Mouse (Mus musculus): Measurements from ENCODE around the gene Esrp2. TPM values are rescaled to one million over a fixed set of nuclear protein-coding genes. Genes with fewer than 3 reads are reported as not detected.

Gene Esrp2
- polyA plus RNA-seq, 1 experiment from 2014 or later, result 9.1 TPM

- Histone ChIP-seq H3K36me3 (ENCODE audit: control insufficient read depth, insufficient read depth, low read length) (peaks cover 7% of the 10 kb centered on the region; the same call in 1 of the 2 replicates), H3K4me3 (ENCODE audit: low read length) (peak overlapping the region; percentile 82), H3K4me1 (ENCODE audit: control insufficient read depth, insufficient read depth, low read length) (peaks cover 6% of the 10 kb centered on the region), H3K4me2 (replicated peaks; ENCODE audit: low read depth, low read length) (peak overlapping the region; percentile 69), H3K27me3 (ENCODE audit: control insufficient read depth, insufficient read depth, low read length) (no peaks in the 10 kb centered on the region), H3K9ac (ENCODE audit: low read depth, low read length) (peak overlapping the region; percentile 78; the same call in 1 of the 2 replicates), H3K9me3 (ENCODE audit: control insufficient read depth, low read length) (no peaks in the 10 kb centered on the region), H3K27ac (ENCODE audit: low read depth, low read length) (no peak overlapping the region)
- no peak for ATAC-seq (ENCODE audit: low FRiP score, low TSS enrichment)
- WGBS, result 79% methylated on average over 9 of the region's 9 CpGs
Observed at GRCm38 (mm10) chr8:106151041-106151440, 14.3 kb upstream of the Esrp2 start.

GRCm38 (mm10) chr8:106150653-106151000 is 13.9 kb upstream of the Esrp2 start:
- no peak for ATAC-seq (ENCODE audit: low FRiP score, low TSS enrichment)
- Histone ChIP-seq H3K27ac (ENCODE audit: low read depth, low read length) (no peak overlapping the region), H3K36me3 (ENCODE audit: control insufficient read depth, insufficient read depth, low read length) (peaks cover 7% of the 10 kb centered on the region; the same call in 1 of the 2 replicates), H3K27me3 (ENCODE audit: control insufficient read depth, insufficient read depth, low read length) (no peaks in the 10 kb centered on the region), H3K4me3 (ENCODE audit: low read length) (peak overlapping the region; percentile 82), H3K4me1 (ENCODE audit: control insufficient read depth, insufficient read depth, low read length) (peaks cover 6% of the 10 kb centered on the region), H3K9me3 (ENCODE audit: control insufficient read depth, low read length) (no peaks in the 10 kb centered on the region), H3K9ac (ENCODE audit: low read depth, low read length) (peak overlapping the region; percentile 78), H3K4me2 (replicated peaks; ENCODE audit: low read depth, low read length) (peak overlapping the region; percentile 69)
- 23% methylated on average over 8 of the region's 8 CpGs for WGBS

GRCm38 (mm10) chr8:106149801-106150652 is 13.3 kb upstream of the Esrp2 start, which contains the start of gene Pla2g15:
TSS of gene Pla2g15 (plus strand) at chr8:106150399.
- WGBS, result under 1% methylated on average over 38 of the region's 38 CpGs
- peaks cover 7% of the 10 kb centered on the region; the same call in 1 of the 2 replicates for H3K36me3 ChIP-seq (ENCODE audit: control insufficient read depth, insufficient read depth, low read length)
- peak within 1 kb of the TSS; percentile 82 for H3K4me3 ChIP-seq (ENCODE audit: low read length)
- H3K9ac ChIP-seq (ENCODE audit: low read depth, low read length), result peak within 1 kb of the TSS; percentile 78
- H3K4me1 ChIP-seq (ENCODE audit: control insufficient read depth, insufficient read depth, low read length), result peaks cover 6% of the 10 kb centered on the region
- H3K27me3 ChIP-seq (ENCODE audit: control insufficient read depth, insufficient read depth, low read length), result no peaks in the 10 kb centered on the region
- H3K9me3 ChIP-seq (ENCODE audit: control insufficient read depth, low read length), result no peaks in the 10 kb centered on the region
- peak within 1 kb of the TSS; percentile 31; the same call in 1 of the 2 replicates for H3K27ac ChIP-seq (ENCODE audit: low read depth, low read length)
- peak; percentile 98 for ATAC-seq (ENCODE audit: low FRiP score, low TSS enrichment)
- peak within 1 kb of the TSS; percentile 69 for H3K4me2 ChIP-seq (replicated peaks; ENCODE audit: low read depth, low read length)

GRCm38 (mm10) chr8:106149025-106149424 is 12.3 kb upstream of the Esrp2 start:
- Histone ChIP-seq H3K36me3 (ENCODE audit: control insufficient read depth, insufficient read depth, low read length) (no peaks in the 10 kb centered on the region), H3K9me3 (ENCODE audit: control insufficient read depth, low read length) (no peaks in the 10 kb centered on the region), H3K27ac (ENCODE audit: low read depth, low read length) (no peak overlapping the region), H3K9ac (ENCODE audit: low read depth, low read length) (no peak overlapping the region), H3K4me2 (replicated peaks; ENCODE audit: low read depth, low read length) (no peak overlapping the region), H3K4me3 (ENCODE audit: low read length) (no peak overlapping the region), H3K4me1 (ENCODE audit: control insufficient read depth, insufficient read depth, low read length) (peaks cover 6% of the 10 kb centered on the region), H3K27me3 (ENCODE audit: control insufficient read depth, insufficient read depth, low read length) (no peaks in the 10 kb centered on the region)
- WGBS, result 90% methylated on average over 6 of the region's 6 CpGs
- ATAC-seq (ENCODE audit: low FRiP score, low TSS enrichment), result no peak

GRCm38 (mm10) chr8:106147868-106148565 is 11.2 kb upstream of the Esrp2 start:
- ATAC-seq (ENCODE audit: low FRiP score, low TSS enrichment), result no peak
- no peak overlapping the region for H3K4me2 ChIP-seq (replicated peaks; ENCODE audit: low read depth, low read length)
- H3K4me1 ChIP-seq (ENCODE audit: control insufficient read depth, insufficient read depth, low read length), result peaks cover 6% of the 10 kb centered on the region
- no peaks in the 10 kb centered on the region for H3K9me3 ChIP-seq (ENCODE audit: control insufficient read depth, low read length)
- no peaks in the 10 kb centered on the region for H3K27me3 ChIP-seq (ENCODE audit: control insufficient read depth, insufficient read depth, low read length)
- H3K4me3 ChIP-seq (ENCODE audit: low read length), result no peak overlapping the region
- no peaks in the 10 kb centered on the region for H3K36me3 ChIP-seq (ENCODE audit: control insufficient read depth, insufficient read depth, low read length)
- no peak overlapping the region for H3K27ac ChIP-seq (ENCODE audit: low read depth, low read length)
- H3K9ac ChIP-seq (ENCODE audit: low read depth, low read length), result no peak overlapping the region
- whole genome bisulfite sequencing, result 90% methylated on average over 6 of the region's 6 CpGs

GRCm38 (mm10) chr8:106146014-106146413 is 9.2 kb upstream of the Esrp2 start:
- H3K9me3 ChIP-seq (ENCODE audit: control insufficient read depth, low read length), result no peaks in the 10 kb centered on the region
- peaks cover 5% of the 10 kb centered on the region for H3K4me1 ChIP-seq (ENCODE audit: control insufficient read depth, insufficient read depth, low read length)
- no peak overlapping the region for H3K27ac ChIP-seq (ENCODE audit: low read depth, low read length)
- H3K4me2 ChIP-seq (replicated peaks; ENCODE audit: low read depth, low read length), result no peak overlapping the region
- no peak overlapping the region for H3K4me3 ChIP-seq (ENCODE audit: low read length)
- no peaks in the 10 kb centered on the region for H3K36me3 ChIP-seq (ENCODE audit: control insufficient read depth, insufficient read depth, low read length)
- WGBS, result 90% methylated on average over 4 of the region's 4 CpGs
- no peak overlapping the region for H3K9ac ChIP-seq (ENCODE audit: low read depth, low read length)
- no peak for ATAC-seq (ENCODE audit: low FRiP score, low TSS enrichment)
- no peaks in the 10 kb centered on the region for H3K27me3 ChIP-seq (ENCODE audit: control insufficient read depth, insufficient read depth, low read length)

- Histone ChIP-seq H3K4me1 (ENCODE audit: control insufficient read depth, insufficient read depth, low read length) (no peaks in the 10 kb centered on the region), H3K27me3 (ENCODE audit: control insufficient read depth, insufficient read depth, low read length) (no peaks in the 10 kb centered on the region), H3K27ac (ENCODE audit: low read depth, low read length) (no peak overlapping the region), H3K9me3 (ENCODE audit: control insufficient read depth, low read length) (no peaks in the 10 kb centered on the region), H3K36me3 (ENCODE audit: control insufficient read depth, insufficient read depth, low read length) (no peaks in the 10 kb centered on the region), H3K4me2 (replicated peaks; ENCODE audit: low read depth, low read length) (no peak overlapping the region), H3K4me3 (ENCODE audit: low read length) (no peak overlapping the region), H3K9ac (ENCODE audit: low read depth, low read length) (no peak overlapping the region)
- no peak for ATAC-seq (ENCODE audit: low FRiP score, low TSS enrichment)
- 91% methylated on average over 2 of the region's 2 CpGs for WGBS
Observed at GRCm38 (mm10) chr8:106145331-106145730, 8.6 kb upstream of the Esrp2 start.

- Histone ChIP-seq H3K4me2 (replicated peaks; ENCODE audit: low read depth, low read length) (no peak overlapping the region), H3K4me1 (ENCODE audit: control insufficient read depth, insufficient read depth, low read length) (peaks cover 15% of the 10 kb centered on the region), H3K27me3 (ENCODE audit: control insufficient read depth, insufficient read depth, low read length) (peaks cover 22% of the 10 kb centered on the region), H3K9me3 (ENCODE audit: control insufficient read depth, low read length) (no peaks in the 10 kb centered on the region), H3K4me3 (ENCODE audit: low read length) (no peak overlapping the region), H3K36me3 (ENCODE audit: control insufficient read depth, insufficient read depth, low read length) (no peaks in the 10 kb centered on the region), H3K9ac (ENCODE audit: low read depth, low read length) (no peak overlapping the region), H3K27ac (ENCODE audit: low read depth, low read length) (no peak overlapping the region)
- peak; percentile 36; the same call in 1 of the 2 replicates for ATAC-seq (ENCODE audit: low FRiP score, low TSS enrichment)
- 14% methylated on average over 13 of the region's 13 CpGs for WGBS
Observed at GRCm38 (mm10) chr8:106140769-106141168, 4.0 kb upstream of the Esrp2 start.

GRCm38 (mm10) chr8:106140191-106140590 is 3.4 kb upstream of the Esrp2 start:
- Histone ChIP-seq H3K4me3 (ENCODE audit: low read length) (no peak overlapping the region), H3K36me3 (ENCODE audit: control insufficient read depth, insufficient read depth, low read length) (no peaks in the 10 kb centered on the region)
- ATAC-seq (ENCODE audit: low FRiP score, low TSS enrichment), result no peak

More at GRCm38 (mm10) chr8:106140191-106140590, 3.4 kb upstream of the Esrp2 start:
- Histone ChIP-seq H3K27me3 (ENCODE audit: control insufficient read depth, insufficient read depth, low read length) (peaks cover 28% of the 10 kb centered on the region), H3K27ac (ENCODE audit: low read depth, low read length) (no peak overlapping the region), H3K4me2 (replicated peaks; ENCODE audit: low read depth, low read length) (no peak overlapping the region), H3K9me3 (ENCODE audit: control insufficient read depth, low read length) (no peaks in the 10 kb centered on the region), H3K4me1 (ENCODE audit: control insufficient read depth, insufficient read depth, low read length) (peaks cover 17% of the 10 kb centered on the region), H3K9ac (ENCODE audit: low read depth, low read length) (no peak overlapping the region)
- 69% methylated on average over 5 of the region's 5 CpGs for WGBS
